Mouse (Mus musculus) gastrocnemius, adult 2 months (tissue): ENCODE results near the gene Clint1. TPM values are rescaled to one million over a fixed set of nuclear protein-coding genes. Genes with fewer than 3 reads are reported as not detected.

Experiments
- DNase-seq: peaks from one replicate; pipeline ENCODE4 v3.0.0; 2022
- H3K27ac ChIP-seq: fragments of 200-600 bp; 2 replicates; pipeline ENCODE4 v1.8.1; 2022; ENCODE audit warnings: mild to moderate bottlenecking
- H3K4me3 ChIP-seq: fragments of 200-600 bp; 2 replicates; pipeline ENCODE4 v1.8.1; 2022; ENCODE audit warnings: mild to moderate bottlenecking, moderate library complexity
- CTCF ChIP-seq: fragments of 200-600 bp; IDR thresholded peaks from 2 replicates; pipeline ENCODE4 v1.8.1; 2022; ENCODE audit warnings: antibody characterized with exemption, mild to moderate bottlenecking, moderate library complexity
- intact Hi-C: fragments of 180-260 bp; cut with DNase I; formaldehyde crosslinking; loops from one replicate; pipeline ENCODE4 v1.15.1; 2025
- total RNA-seq, 2 experiments: library from RNA; stranded (reverse); gene quantifications; 2 replicates each; pipeline ENCODE4 v1.2.3; 2021

Clint1 gene
- total RNA-seq, 2 experiments from 2014 or later = 40.2 to 44.9 TPM

GRCm38 (mm10) chr11:45892861-45893360 is 41.1 kb downstream of the Clint1 start:
- no peak for DNase-seq
- TF ChIP-seq CTCF = no peak
- Histone ChIP-seq H3K4me3 (no peak overlapping the region), H3K27ac (no peak overlapping the region)
- intact Hi-C loops = no loop called here

GRCm38 (mm10) chr11:45897392-45897791 is 45.5 kb downstream of the Clint1 start:
- TF ChIP-seq CTCF = no peak
- no peak for DNase-seq
- H3K27ac ChIP-seq = peak overlapping the region; percentile 41; the same call in 1 of the 2 replicates
- H3K4me3 ChIP-seq = no peak overlapping the region
- intact Hi-C loops = no loop called here

- intact Hi-C loops = no loop called here
- TF ChIP-seq CTCF = no peak
- Histone ChIP-seq H3K27ac (peak overlapping the region; percentile 84), H3K4me3 (peak overlapping the region; percentile 4)
- peak; percentile 51 for DNase-seq
Measured at GRCm38 (mm10) chr11:45900233-45901015, 48.6 kb downstream of the Clint1 start.

GRCm38 (mm10) chr11:45906109-45906786 is 54.4 kb downstream of the Clint1 start:
- intact Hi-C loops = no loop called here
- no peak for DNase-seq
- no peak for TF ChIP-seq CTCF
- H3K27ac ChIP-seq = no peak overlapping the region
- H3K4me3 ChIP-seq = no peak overlapping the region

- intact Hi-C loops = no loop called here
- H3K27ac ChIP-seq = no peak overlapping the region
- TF ChIP-seq CTCF = no peak
- no peak for DNase-seq
- H3K4me3 ChIP-seq = no peak overlapping the region
Measured at GRCm38 (mm10) chr11:45907301-45907700, 55.5 kb downstream of the Clint1 start.

GRCm38 (mm10) chr11:45908070-45908469 is 56.2 kb downstream of the Clint1 start:
- Histone ChIP-seq H3K27ac (no peak overlapping the region), H3K4me3 (no peak overlapping the region)
- no peak for TF ChIP-seq CTCF
- intact Hi-C loops = no loop called here
- no peak for DNase-seq

- intact Hi-C loops = no loop called here
- Histone ChIP-seq H3K27ac (no peak overlapping the region), H3K4me3 (no peak overlapping the region)
- DNase-seq = no peak
- TF ChIP-seq CTCF = no peak
Measured at GRCm38 (mm10) chr11:45908894-45909293, 57.0 kb downstream of the Clint1 start.

- no peak overlapping the region for H3K27ac ChIP-seq
- no peak overlapping the region for H3K4me3 ChIP-seq
- DNase-seq = no peak
- no peak for TF ChIP-seq CTCF
- intact Hi-C loops = no loop called here
Measured at GRCm38 (mm10) chr11:45910701-45911100, 58.9 kb downstream of the Clint1 start.

GRCm38 (mm10) chr11:45916196-45916595 is 64.3 kb downstream of the Clint1 start:
- TF ChIP-seq CTCF = no peak
- no peak for DNase-seq
- intact Hi-C loops = no loop called here
- Histone ChIP-seq H3K4me3 (no peak overlapping the region), H3K27ac (no peak overlapping the region)

- no peak for TF ChIP-seq CTCF
- no peak overlapping the region for H3K27ac ChIP-seq
- intact Hi-C loops = no loop called here
- no peak overlapping the region for H3K4me3 ChIP-seq
- no peak for DNase-seq
Measured at GRCm38 (mm10) chr11:45918018-45918417, 66.2 kb downstream of the Clint1 start.

- H3K27ac ChIP-seq = no peak overlapping the region
- H3K4me3 ChIP-seq = no peak overlapping the region
- no peak for TF ChIP-seq CTCF
- intact Hi-C loops = no loop called here
- DNase-seq = no peak
Measured at GRCm38 (mm10) chr11:45918836-45919235, 67.0 kb downstream of the Clint1 start.

- no peak overlapping the region for H3K4me3 ChIP-seq
- intact Hi-C loops = no loop called here
- H3K27ac ChIP-seq = no peak overlapping the region
- TF ChIP-seq CTCF = no peak
- DNase-seq = no peak
Measured at GRCm38 (mm10) chr11:45921026-45921425, 69.2 kb downstream of the Clint1 start.

- intact Hi-C loops = no loop called here
- H3K4me3 ChIP-seq = no peak overlapping the region
- no peak for DNase-seq
- TF ChIP-seq CTCF = no peak
- H3K27ac ChIP-seq = no peak overlapping the region
Measured at GRCm38 (mm10) chr11:45921480-45921898, 69.6 kb downstream of the Clint1 start.
